18 mouse cellular contexts compared by ENCODE assay signal in the genomic region with DNA sequence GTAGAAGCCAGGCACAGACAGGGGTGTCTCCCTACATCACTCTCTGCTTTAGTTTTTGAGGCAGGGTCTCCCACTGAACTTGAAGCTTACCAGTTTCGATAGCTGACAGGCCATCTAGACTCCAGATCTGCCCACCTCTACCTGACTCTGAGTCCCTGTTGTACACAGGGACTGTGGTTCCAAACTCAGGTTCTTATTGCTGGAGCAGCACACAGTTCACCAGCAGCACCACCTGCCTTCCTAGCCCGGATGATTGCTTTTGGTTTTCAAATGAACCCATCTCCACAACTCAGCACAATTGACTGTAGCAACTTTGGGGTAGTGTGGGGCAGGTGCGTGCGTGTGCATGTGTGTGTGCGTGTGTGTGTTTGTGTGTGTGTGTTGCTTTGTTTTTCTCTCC.
DNase-seq lines count a peak whose midpoint lies in the region; ATAC-seq and TF ChIP-seq lines count a peak whose summit lies in the region.
"Had no signal": no experiment of that assay in that cellular context is flagged by ENCODE, and none has a peak within 500 bp of the region (broad histone marks: within the 10 kb centered on the region; RNA-seq: fewer than 3 reads in every experiment).

No protein-coding gene starts in this region.

- DNase-seq in embryonic facial prominence, embryonic 10.5 days (ENCODE audit: low spot score) = no peak
- DNase-seq in stomach, postnatal 0 days (ENCODE audit: low spot score) = no peak
- DNase-seq in adrenal gland, postnatal 4 days (ENCODE audit: low spot score in 2 of 2) = no peak
- no peak for DNase-seq in lung, postnatal 4 days
- DNase-seq: adrenal gland, adult 8-10 months; gastrocnemius, postnatal 14 days; heart, postnatal 36 days; kidney, adult 2 months; spleen, adult 18-20 months; thymus, postnatal 4 days had no signal

- H3K9ac ChIP-seq in embryonic facial prominence, embryonic 12.5 days = no peak overlapping the region
- no peak overlapping the region for H3K9ac ChIP-seq in stomach, embryonic 15.5 days
- no peak overlapping the region for H3K9ac ChIP-seq in stomach, postnatal 0 days (ENCODE audit: low read length)
- H3K9ac ChIP-seq in hindbrain, embryonic 16.5 days (ENCODE audit: low read depth, low read length) = 0 out of 2 replicates have a peak overlapping the region, but pooled peaks have one; percentile 27
- H3K9ac ChIP-seq: limb, embryonic 15.5 days; lung, embryonic 14.5 days had no signal

- H3K27me3 ChIP-seq in embryonic facial prominence, embryonic 12.5 days = no peaks in the 10 kb centered on the region
- no peaks in the 10 kb centered on the region for H3K27me3 ChIP-seq in embryonic facial prominence, embryonic 10.5 days (replicated peaks; ENCODE audit: low read depth, poor library complexity, severe bottlenecking)
- H3K27me3 ChIP-seq in stomach, embryonic 15.5 days (replicated peaks) = no peaks in the 10 kb centered on the region
- H3K27me3 ChIP-seq in stomach, postnatal 0 days (ENCODE audit: control insufficient read depth, insufficient read depth, low read length) = no peaks in the 10 kb centered on the region
- H3K27me3 ChIP-seq in hindbrain, embryonic 16.5 days (replicated peaks; ENCODE audit: control insufficient read depth, insufficient read depth, low read length) = no peaks in the 10 kb centered on the region
- H3K27me3 ChIP-seq: megakaryocyte, embryonic 14.5 days had no signal

- no peak for TF ChIP-seq CTCF in stomach, postnatal 0 days (IDR thresholded peaks at IDR 0.05; ENCODE audit: low read depth)

- H3K4me2 ChIP-seq in embryonic facial prominence, embryonic 12.5 days (replicated peaks) = no peak overlapping the region
- no peak overlapping the region for H3K4me2 ChIP-seq in stomach, embryonic 15.5 days
- no peak overlapping the region for H3K4me2 ChIP-seq in stomach, postnatal 0 days (replicated peaks; ENCODE audit: low read depth)
- H3K4me2 ChIP-seq in hindbrain, embryonic 16.5 days (ENCODE audit: low read length) = no peak overlapping the region
- H3K4me2 ChIP-seq: heart, embryonic 11.5 days; limb, embryonic 15.5 days; lung, embryonic 14.5 days had no signal

- H3K4me3 ChIP-seq in embryonic facial prominence, embryonic 12.5 days = no peak overlapping the region
- H3K4me3 ChIP-seq in embryonic facial prominence, embryonic 10.5 days = no peak overlapping the region
- no peak overlapping the region for H3K4me3 ChIP-seq in stomach, embryonic 15.5 days (replicated peaks)
- H3K4me3 ChIP-seq in stomach, postnatal 0 days (ENCODE audit: low read depth, low read length) = no peak overlapping the region
- no peak overlapping the region for H3K4me3 ChIP-seq in hindbrain, embryonic 16.5 days (ENCODE audit: low read length)
- H3K4me3 ChIP-seq: layer of hippocampus, adult 2 months; limb, embryonic 15.5 days; megakaryocyte, embryonic 14.5 days had no signal

- no peak for ATAC-seq in embryonic facial prominence, embryonic 12.5 days (ENCODE audit: insufficient number of reproducible peaks, insufficient read depth, low FRiP score, low TSS enrichment)
- ATAC-seq in stomach, embryonic 15.5 days (ENCODE audit: insufficient read depth, low FRiP score, low read depth) = no peak
- no peak for ATAC-seq in stomach, postnatal 0 days (ENCODE audit: low FRiP score, low TSS enrichment)
- peak; percentile 8; the same call in 1 of the 2 replicates for ATAC-seq in hindbrain, embryonic 16.5 days

- H3K4me1 ChIP-seq in embryonic facial prominence, embryonic 12.5 days = peaks cover 52% of the 10 kb centered on the region
- peaks cover 36% of the 10 kb centered on the region for H3K4me1 ChIP-seq in embryonic facial prominence, embryonic 10.5 days
- no peaks in the 10 kb centered on the region for H3K4me1 ChIP-seq in stomach, embryonic 15.5 days
- H3K4me1 ChIP-seq in stomach, postnatal 0 days (replicated peaks; ENCODE audit: control insufficient read depth, insufficient read depth) = no peaks in the 10 kb centered on the region; the same call in 1 of the 2 replicates
- peaks cover 18% of the 10 kb centered on the region for H3K4me1 ChIP-seq in hindbrain, embryonic 16.5 days (ENCODE audit: control insufficient read depth, insufficient read depth, low read depth, low read length)

- no peak for TF ChIP-seq EP300 in stomach, postnatal 0 days (optimal IDR thresholded peaks at IDR 0.05)

- no peaks in the 10 kb centered on the region for H3K36me3 ChIP-seq in embryonic facial prominence, embryonic 12.5 days
- H3K36me3 ChIP-seq in embryonic facial prominence, embryonic 10.5 days (replicated peaks) = no peaks in the 10 kb centered on the region
- no peaks in the 10 kb centered on the region for H3K36me3 ChIP-seq in stomach, embryonic 15.5 days
- no peaks in the 10 kb centered on the region for H3K36me3 ChIP-seq in stomach, postnatal 0 days (ENCODE audit: control insufficient read depth, insufficient read depth, low read length)
- H3K36me3 ChIP-seq in hindbrain, embryonic 16.5 days (ENCODE audit: control insufficient read depth, insufficient read depth, low read length) = no peaks in the 10 kb centered on the region
- H3K36me3 ChIP-seq: limb, embryonic 15.5 days had no signal

- 89% methylated on average over 5 of the region's 5 CpGs for WGBS in embryonic facial prominence, embryonic 12.5 days
- 91% methylated on average over 5 of the region's 5 CpGs for WGBS in embryonic facial prominence, embryonic 10.5 days
- WGBS in stomach, embryonic 15.5 days = 84% methylated on average over 5 of the region's 5 CpGs
- 86% methylated on average over 5 of the region's 5 CpGs for WGBS in stomach, postnatal 0 days
- WGBS in hindbrain, embryonic 16.5 days = 69% methylated on average over 5 of the region's 5 CpGs

- no peaks in the 10 kb centered on the region for H3K9me3 ChIP-seq in embryonic facial prominence, embryonic 12.5 days
- H3K9me3 ChIP-seq in embryonic facial prominence, embryonic 10.5 days = no peaks in the 10 kb centered on the region
- no peaks in the 10 kb centered on the region for H3K9me3 ChIP-seq in stomach, embryonic 15.5 days
- H3K9me3 ChIP-seq in stomach, postnatal 0 days (ENCODE audit: control insufficient read depth, low read length) = no peaks in the 10 kb centered on the region
- no peaks in the 10 kb centered on the region for H3K9me3 ChIP-seq in hindbrain, embryonic 16.5 days (ENCODE audit: control insufficient read depth, low read length)
- H3K9me3 ChIP-seq: limb, embryonic 15.5 days; megakaryocyte, embryonic 14.5 days had no signal

- peak overlapping the region; percentile 56; the same call in 1 of the 2 replicates for H3K27ac ChIP-seq in embryonic facial prominence, embryonic 12.5 days
- no peak overlapping the region for H3K27ac ChIP-seq in embryonic facial prominence, embryonic 10.5 days (replicated peaks)
- H3K27ac ChIP-seq in stomach, embryonic 15.5 days = peak overlapping the region; percentile 7; the same call in 1 of the 2 replicates
- H3K27ac ChIP-seq in stomach, postnatal 0 days (replicated peaks) = no peak overlapping the region
- peak overlapping the region; percentile 63 for H3K27ac ChIP-seq in hindbrain, embryonic 16.5 days (ENCODE audit: low read depth, low read length)
- H3K27ac ChIP-seq: limb, embryonic 15.5 days had no signal

Comparison
In these comparisons a context has a peak if more than half of its experiments do, and no peak if none do; other contexts are left out.
1. H3K27ac ChIP-seq: peak in embryonic facial prominence, embryonic 12.5 days (single experiment), stomach, embryonic 15.5 days (single experiment) and hindbrain, embryonic 16.5 days (single experiment); none in embryonic facial prominence, embryonic 10.5 days (single experiment) and stomach, postnatal 0 days (single experiment).